Mouse (Mus musculus) layer of hippocampus, adult 9-11 months (tissue): ENCODE data around the gene Sync.
A peak's percentile ranks its signal among the peaks of the same experiment; 100 is the strongest.

Experiments
- DNase-seq: peaks from one replicate; pipeline ENCODE4 v3.0.0; 2022

The Sync gene

GRCm38 (mm10) chr4:129287472-129287981, at the start of gene Sync:
Gene Sync, plus strand, starts transcription at chr4:129287617.
- DNase-seq: no peak

- DNase-seq: no peak
Measured at GRCm38 (mm10) chr4:129237843-129238441, 49.5 kb upstream of the Sync start.

GRCm38 (mm10) chr4:129238579-129239016, 48.8 kb upstream of the Sync start:
- DNase-seq: peak; percentile 29

- peak; percentile 66 for DNase-seq
Measured at GRCm38 (mm10) chr4:129239075-129239474, 48.3 kb upstream of the Sync start.

GRCm38 (mm10) chr4:129241898-129242297, 45.5 kb upstream of the Sync start:
- peak; percentile 38 for DNase-seq

- no peak for DNase-seq
Measured at GRCm38 (mm10) chr4:129242327-129242726, 45.1 kb upstream of the Sync start.

GRCm38 (mm10) chr4:129242761-129243160, 44.7 kb upstream of the Sync start:
- no peak for DNase-seq

GRCm38 (mm10) chr4:129244802-129245201, 42.6 kb upstream of the Sync start:
- DNase-seq: no peak

GRCm38 (mm10) chr4:129246360-129247301, 40.8 kb upstream of the Sync start:
- no peak for DNase-seq

GRCm38 (mm10) chr4:129247381-129248242, 39.8 kb upstream of the Sync start:
- DNase-seq: no peak

GRCm38 (mm10) chr4:129248243-129248767, 39.1 kb upstream of the Sync start:
- no peak for DNase-seq

GRCm38 (mm10) chr4:129249288-129249687, 38.1 kb upstream of the Sync start:
- DNase-seq: no peak

GRCm38 (mm10) chr4:129250759-129251481, 36.5 kb upstream of the Sync start:
- DNase-seq: no peak

- DNase-seq: no peak
Measured at GRCm38 (mm10) chr4:129251482-129252125, 35.8 kb upstream of the Sync start.

GRCm38 (mm10) chr4:129252492-129252891, 34.9 kb upstream of the Sync start:
- no peak for DNase-seq

- no peak for DNase-seq
Measured at GRCm38 (mm10) chr4:129254571-129254970, 32.8 kb upstream of the Sync start.

GRCm38 (mm10) chr4:129256450-129257380, 30.7 kb upstream of the Sync start:
- no peak for DNase-seq

GRCm38 (mm10) chr4:129259101-129259500, 28.3 kb upstream of the Sync start:
- DNase-seq: no peak

- DNase-seq: no peak
Measured at GRCm38 (mm10) chr4:129260678-129261077, 26.7 kb upstream of the Sync start.

- DNase-seq: no peak
Measured at GRCm38 (mm10) chr4:129261196-129261595, 26.2 kb upstream of the Sync start, which contains the start of gene C77080. Gene C77080, minus strand, starts transcription at chr4:129261404.
